Mouse (Mus musculus) cerebellum, postnatal 14 days (tissue): ENCODE data around the gene Mecom.

Experiments used
- DNase-seq, 2 experiments: peaks; one replicate each; pipeline ENCODE4 v3.0.0; 2021; ENCODE audit warnings: mixed read lengths in 2 of 2

Gene Mecom

GRCm38 (mm10) chr3:30083268-30083667, 464.5 kb downstream of the Mecom start:
- no peak for DNase-seq

- DNase-seq, result peak; percentile 78 to 83
These were observed 467.0 kb downstream of the Mecom start for GRCm38 (mm10) chr3:30080827-30081226.

- DNase-seq, result no peak
These were observed 471.3 kb downstream of the Mecom start for GRCm38 (mm10) chr3:30076522-30076921.

GRCm38 (mm10) chr3:30071271-30071670, 476.5 kb downstream of the Mecom start:
- no peak for DNase-seq

GRCm38 (mm10) chr3:30066519-30066918, 481.3 kb downstream of the Mecom start:
- DNase-seq, result no peak

- DNase-seq, result no peak
These were observed 487.8 kb downstream of the Mecom start for GRCm38 (mm10) chr3:30060058-30060457.

GRCm38 (mm10) chr3:30059615-30060014, 488.2 kb downstream of the Mecom start:
- DNase-seq, result no peak

- DNase-seq, result no peak
These were observed 496.5 kb downstream of the Mecom start for GRCm38 (mm10) chr3:30051287-30051686.

- DNase-seq, result no peak
These were observed 497.0 kb downstream of the Mecom start for GRCm38 (mm10) chr3:30050795-30051194.

GRCm38 (mm10) chr3:30048792-30049191, 499.0 kb downstream of the Mecom start:
- peak in 1 of 2 experiments; percentile 1 for DNase-seq

GRCm38 (mm10) chr3:30048157-30048556, 499.7 kb downstream of the Mecom start:
- no peak for DNase-seq

- no peak for DNase-seq
These were observed 504.3 kb downstream of the Mecom start for GRCm38 (mm10) chr3:30043525-30043924.

GRCm38 (mm10) chr3:30038545-30038944, 509.3 kb downstream of the Mecom start:
- no peak for DNase-seq

- DNase-seq, result no peak
These were observed 527.8 kb downstream of the Mecom start for GRCm38 (mm10) chr3:30019961-30020360.

GRCm38 (mm10) chr3:30019411-30019810, 528.4 kb downstream of the Mecom start:
- no peak for DNase-seq

- no peak for DNase-seq
These were observed 529.6 kb downstream of the Mecom start for GRCm38 (mm10) chr3:30018202-30018601.

- no peak for DNase-seq
These were observed 531.0 kb downstream of the Mecom start for GRCm38 (mm10) chr3:30016766-30017165.

- DNase-seq, result peak; percentile 83 to 84
These were observed 532.7 kb downstream of the Mecom start for GRCm38 (mm10) chr3:30014962-30015660.

GRCm38 (mm10) chr3:30014279-30014678, 533.5 kb downstream of the Mecom start:
- DNase-seq, result no peak

- no peak for DNase-seq
These were observed 534.4 kb downstream of the Mecom start for GRCm38 (mm10) chr3:30013416-30013815.

GRCm38 (mm10) chr3:30012666-30013365, 535.0 kb downstream of the Mecom start:
- peak; percentile 53 to 56 for DNase-seq

GRCm38 (mm10) chr3:30012150-30012549, 535.7 kb downstream of the Mecom start:
- DNase-seq, result peak; percentile 67 to 82

- DNase-seq, result no peak
These were observed 536.1 kb downstream of the Mecom start for GRCm38 (mm10) chr3:30011712-30012111.

- DNase-seq, result no peak
These were observed 536.9 kb downstream of the Mecom start for GRCm38 (mm10) chr3:30010889-30011288.
